Comparison of ENCODE assay signal across 7 mouse cellular contexts in genomic region chr17:24672141-24672540, GRCm38 (mm10). TPM values are rescaled to one million over a fixed set of nuclear protein-coding genes. Genes with fewer than 3 reads are reported as not detected.
DNase-seq lines count a peak whose midpoint lies in the region; ATAC-seq and TF ChIP-seq lines count a peak whose summit lies in the region.

No protein-coding gene starts in this region.

- intact Hi-C loops in heart, adult 2 months (cut with DNase I), result no loop called here

- no peak overlapping the region; the same call in 1 of the 2 replicates for H3K27ac ChIP-seq in heart, adult 2 months

- H3K4me3 ChIP-seq in heart, adult 2 months, result no peak overlapping the region

- H3K36me3 ChIP-seq in heart, adult 2 months (ENCODE audit: control insufficient read depth, insufficient read depth, low read length), result no peaks in the 10 kb centered on the region

- TF ChIP-seq CTCF in heart, adult 2 months (IDR thresholded peaks at IDR 0.05), result no peak

- no peaks in the 10 kb centered on the region for H3K27me3 ChIP-seq in heart, adult 2 months (ENCODE audit: control insufficient read depth, insufficient read depth, low read length)

- H3K4me1 ChIP-seq in heart, adult 2 months (ENCODE audit: control insufficient read depth, insufficient read depth, low read length), result peaks cover 16% of the 10 kb centered on the region

- TF ChIP-seq EP300 in heart, adult 2 months (IDR thresholded peaks at IDR 0.05; ENCODE audit: insufficient read depth, low read depth, low read length), result no peak

- DNase-seq in A20 (ENCODE audit: low read depth, low spot score) (peak; percentile 51), MN1 (ENCODE audit: low spot score) (peak; percentile 76)
- DNase-seq in heart, adult 2 months, result peak; percentile 64 to 69
- DNase-seq in kidney, postnatal 10 days, result peak; percentile 68
- no peak for DNase-seq in layer of hippocampus, adult 18-20 months (ENCODE audit: low spot score in 2 of 2)
- DNase-seq in frontal cortex, postnatal 14 days (ENCODE audit: low spot score in 2 of 2), result no peak

- peak; percentile 7; the same call in 1 of the 2 replicates for ATAC-seq in megakaryocyte progenitor cell, adult 5-6 weeks (replicated peaks; ENCODE audit: poor library complexity)

- WGBS in heart, adult 2 months, result 16% methylated on average over 5 of the region's 5 CpGs

- TF ChIP-seq POLR2A in heart, adult 2 months (IDR thresholded peaks at IDR 0.05; ENCODE audit: insufficient read depth, low read depth, low read length), result no peak

- peaks cover 1% of the 10 kb centered on the region for H3K79me2 ChIP-seq in heart, adult 2 months (replicated peaks; ENCODE audit: control insufficient read depth, insufficient read depth, low read length)

- H3K9ac ChIP-seq in heart, adult 2 months (ENCODE audit: low read depth, low read length), result no peak overlapping the region

RNA-seq across cellular contexts. Expression of gene Zfp598, which starts 2.7 kb away (rescaled TPM):
- 10 to 100 TPM; 17.4 to 17.5 TPM for total RNA-seq in heart, adult 2 months (2021)
- 28.1 and 29.9 TPM in 2 replicates for polyA plus RNA-seq in heart, adult 2 months (2012; rRNA removed)
- 25.0 and 29.1 TPM in 2 replicates for total RNA-seq in megakaryocyte progenitor cell, adult 5-6 weeks (2015)
- total RNA-seq in megakaryocyte progenitor cell, adult 5-6 weeks (2017), result 21.3 and 22.6 TPM in 2 replicates
- total RNA-seq in layer of hippocampus, adult 18-20 months (2021), result 10 to 100 TPM; 39.6 to 42.8 TPM

RNA-seq across cellular contexts. Expression of gene Npw, which starts 13.9 kb away (rescaled TPM):
- not detected for total RNA-seq in heart, adult 2 months (2021)
- polyA plus RNA-seq in heart, adult 2 months (2012; rRNA removed), result not detected in 2 replicates
- total RNA-seq in megakaryocyte progenitor cell, adult 5-6 weeks (2015), result not detected in 2 replicates
- total RNA-seq in megakaryocyte progenitor cell, adult 5-6 weeks (2017), result not detected in 2 replicates
- 1 to 10 TPM; 1.3 to 2.0 TPM for total RNA-seq in layer of hippocampus, adult 18-20 months (2021)

RNA-seq across cellular contexts. Expression of gene Syngr3, which starts 17.6 kb away (rescaled TPM):
- total RNA-seq in heart, adult 2 months (2021), result under 1 TPM; 0.16 to 0.30 TPM
- polyA plus RNA-seq in heart, adult 2 months (2012; rRNA removed), result 0.43 and 1.00 TPM in 2 replicates
- not detected in 2 replicates for total RNA-seq in megakaryocyte progenitor cell, adult 5-6 weeks (2015)
- not detected in 2 replicates for total RNA-seq in megakaryocyte progenitor cell, adult 5-6 weeks (2017)
- 100 to 1,000 TPM; 159 to 169 TPM for total RNA-seq in layer of hippocampus, adult 18-20 months (2021)

RNA-seq across cellular contexts. Expression of gene Slc9a3r2, which starts 22.0 kb away (rescaled TPM):
- 100 to 1,000 TPM in 1 of 2 experiments, 10 to 100 TPM in 1; 100.0 to 110 TPM for total RNA-seq in heart, adult 2 months (2021)
- 125 and 147 TPM in 2 replicates for polyA plus RNA-seq in heart, adult 2 months (2012; rRNA removed)
- 1.2 and 2.6 TPM in 2 replicates for total RNA-seq in megakaryocyte progenitor cell, adult 5-6 weeks (2015)
- 1.4 and 1.6 TPM in 2 replicates for total RNA-seq in megakaryocyte progenitor cell, adult 5-6 weeks (2017)
- total RNA-seq in layer of hippocampus, adult 18-20 months (2021), result 10 to 100 TPM; 39.7 to 41.0 TPM

RNA-seq across cellular contexts. Expression of gene Gfer, which starts 23.8 kb away (rescaled TPM):
- total RNA-seq in heart, adult 2 months (2021), result 10 to 100 TPM; 20.3 to 21.5 TPM
- 14.0 and 14.6 TPM in 2 replicates for polyA plus RNA-seq in heart, adult 2 months (2012; rRNA removed)
- total RNA-seq in megakaryocyte progenitor cell, adult 5-6 weeks (2015), result 22.4 and 23.6 TPM in 2 replicates
- 37.2 and 62.7 TPM in 2 replicates for total RNA-seq in megakaryocyte progenitor cell, adult 5-6 weeks (2017)
- total RNA-seq in layer of hippocampus, adult 18-20 months (2021), result 10 to 100 TPM; 18.8 to 23.1 TPM

Comparison
In these comparisons a context has a peak if more than half of its experiments do, and no peak if none do; other contexts are left out.
1. DNase-seq: peak in A20 (single experiment), MN1 (single experiment), heart, adult 2 months (2 of 2) and kidney, postnatal 10 days (single experiment); none in layer of hippocampus, adult 18-20 months (0 of 2) and frontal cortex, postnatal 14 days (0 of 2).
2. RNA of gene Syngr3, which starts 17.6 kb away (total RNA-seq): 159 to 169 TPM in layer of hippocampus, adult 18-20 months; 0.16 to 0.30 TPM in heart, adult 2 months and not detected in megakaryocyte progenitor cell, adult 5-6 weeks; every median in the first group is over 100 times any median in the second.